Mouse (Mus musculus) thymus, postnatal 14 days (tissue): ENCODE data around the gene Retreg3.
A peak's percentile ranks its signal among the peaks of the same experiment; 100 is the strongest.
"Not testable (repeated sequence)": the region's sequence is repeated elsewhere in the genome, so short reads cannot be mapped to it uniquely, and the experiment has no call there.

Experiments
- DNase-seq: peaks from one replicate; pipeline ENCODE4 v3.0.0; 2021

Gene Retreg3

GRCm38 (mm10) chr11:101119761-101120544 is at the start of gene Retreg3, which contains the start of gene Tubg1:
Retreg3 (minus strand) TSS chr11:101119893.
Tubg1 (plus strand) TSS chr11:101119938.
- peak; percentile 99 for DNase-seq

DNA sequence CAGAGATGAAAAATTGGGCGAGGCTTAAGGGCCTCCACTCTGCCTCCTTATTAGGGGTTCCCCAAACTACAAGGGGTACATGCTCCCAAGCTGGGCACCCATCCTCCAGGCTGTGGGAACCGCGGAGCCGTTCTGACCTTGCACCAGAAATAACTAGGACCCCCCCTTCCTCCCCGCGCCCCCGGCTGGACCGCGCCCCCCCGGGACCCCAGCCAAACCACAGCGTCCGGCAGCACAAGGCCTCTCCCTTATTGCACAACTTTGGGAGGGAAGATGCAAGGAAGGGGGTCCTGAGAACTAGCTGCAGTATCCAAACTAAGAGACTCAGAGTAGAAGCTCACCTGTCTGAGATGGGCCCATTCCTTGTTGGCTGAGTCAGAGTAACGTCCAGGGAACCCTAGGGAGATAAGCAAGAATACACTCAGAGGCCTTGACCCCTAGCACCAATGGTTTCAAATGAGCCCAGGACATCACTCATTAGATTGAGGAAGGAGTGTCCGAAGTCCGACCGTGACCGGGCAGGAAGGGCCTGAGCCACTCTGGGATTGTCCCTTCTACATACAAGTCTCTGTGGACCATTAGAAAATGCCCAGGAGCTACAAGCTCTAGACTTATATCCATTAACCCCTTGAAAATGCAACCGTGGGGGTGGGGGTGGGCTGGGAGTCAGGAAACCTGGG is 48.7 kb upstream of the Retreg3 start:
- no peak for DNase-seq

DNA sequence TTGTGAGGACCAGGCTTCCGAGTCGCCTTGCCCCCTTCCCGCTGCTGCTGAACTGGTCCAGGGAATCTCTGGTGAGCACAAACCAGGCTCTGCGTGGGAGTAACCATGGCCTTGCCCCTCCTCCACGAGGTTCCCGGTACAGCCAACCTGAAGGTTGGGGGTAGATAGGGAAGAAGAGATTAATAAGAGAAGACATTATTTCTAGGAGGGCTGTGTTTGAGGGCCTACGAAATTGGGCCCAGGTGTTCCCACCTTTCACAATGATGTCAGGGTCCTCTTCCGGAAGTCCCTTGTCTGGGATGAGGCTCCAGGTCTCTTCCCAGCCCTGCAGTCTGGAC is 48.2 kb upstream of the Retreg3 start:
- DNase-seq, result no peak

DNA sequence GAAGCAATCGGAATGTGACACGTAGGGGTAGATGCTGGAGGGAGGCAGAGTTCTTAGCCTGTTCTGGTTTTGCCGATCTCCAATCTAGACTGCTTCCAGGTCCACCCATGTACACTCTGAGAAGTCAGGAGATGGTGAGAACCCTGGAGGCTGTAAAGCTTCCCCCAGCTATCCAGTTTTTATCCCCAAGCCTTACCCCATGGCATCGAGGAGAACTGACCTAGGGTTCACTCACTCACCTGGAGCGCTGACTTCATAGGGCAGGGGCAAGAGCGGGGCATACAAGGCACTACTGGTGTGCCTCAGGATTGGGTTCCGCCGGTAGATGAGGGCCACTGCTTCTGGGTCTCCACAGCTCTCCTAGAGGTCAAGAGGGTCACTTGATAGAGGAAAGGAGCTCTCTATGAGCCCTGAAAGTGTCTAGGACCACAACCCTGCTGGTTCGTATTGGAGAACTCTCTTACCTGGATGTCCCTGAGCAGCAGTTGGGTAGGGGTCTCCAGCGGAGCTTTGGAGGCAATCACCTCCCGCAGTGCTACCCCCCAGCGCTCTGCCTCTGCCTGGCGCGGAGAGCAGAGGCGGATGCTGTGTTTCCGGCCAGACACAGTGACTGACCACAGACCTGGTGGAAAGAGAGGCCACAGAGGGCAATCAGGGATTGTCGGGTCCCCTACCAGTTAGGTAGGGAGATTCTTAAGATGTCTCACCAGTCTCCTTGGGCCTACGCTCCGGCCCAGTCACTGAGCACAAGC is 47.7 kb upstream of the Retreg3 start:
- DNase-seq, result no peak

DNA sequence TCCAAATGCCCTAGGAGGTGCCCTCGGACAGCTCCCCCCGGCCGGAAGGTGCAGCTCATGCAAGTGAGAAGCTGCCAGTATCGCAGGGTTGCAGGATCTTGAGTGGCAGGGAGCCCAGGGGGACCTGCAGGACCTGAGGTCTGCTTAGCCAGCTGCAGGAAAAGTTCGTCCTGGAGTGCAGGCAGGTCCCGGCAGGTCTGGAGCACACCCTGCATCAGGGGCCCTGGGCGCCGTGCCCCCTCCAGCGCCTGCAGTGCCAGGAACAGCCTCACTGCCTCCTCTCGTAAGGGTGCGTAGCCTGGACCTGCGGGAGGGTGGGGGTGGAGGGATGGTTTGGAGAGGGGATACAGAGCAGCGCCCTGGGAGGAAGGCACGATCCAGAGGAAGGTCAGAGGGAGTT is 46.7 kb upstream of the Retreg3 start:
- DNase-seq, result no peak

- no peak for DNase-seq
Observed at GRCm38 (mm10) chr11:101164677-101165580, 45.2 kb upstream of the Retreg3 start.

DNA sequence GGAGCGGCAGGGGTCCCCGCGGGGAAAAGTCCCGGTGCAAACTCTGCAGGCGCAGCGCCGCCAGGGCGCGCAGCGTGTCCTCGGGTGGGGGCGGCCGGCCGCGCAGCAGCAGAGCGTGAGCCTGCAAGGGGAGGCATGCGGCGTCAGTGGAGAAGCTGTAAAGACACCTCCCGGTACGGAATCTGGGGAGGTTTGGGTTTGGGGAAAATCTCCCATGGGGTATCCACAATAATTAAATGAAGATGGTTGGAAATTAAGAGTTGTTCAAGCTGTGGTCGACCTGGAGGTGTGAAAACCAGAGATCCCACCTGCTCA is 44.6 kb upstream of the Retreg3 start:
- DNase-seq, result peak; percentile 56

- DNase-seq, result no peak
Observed at GRCm38 (mm10) chr11:101163476-101164350, 44.0 kb upstream of the Retreg3 start.

DNA sequence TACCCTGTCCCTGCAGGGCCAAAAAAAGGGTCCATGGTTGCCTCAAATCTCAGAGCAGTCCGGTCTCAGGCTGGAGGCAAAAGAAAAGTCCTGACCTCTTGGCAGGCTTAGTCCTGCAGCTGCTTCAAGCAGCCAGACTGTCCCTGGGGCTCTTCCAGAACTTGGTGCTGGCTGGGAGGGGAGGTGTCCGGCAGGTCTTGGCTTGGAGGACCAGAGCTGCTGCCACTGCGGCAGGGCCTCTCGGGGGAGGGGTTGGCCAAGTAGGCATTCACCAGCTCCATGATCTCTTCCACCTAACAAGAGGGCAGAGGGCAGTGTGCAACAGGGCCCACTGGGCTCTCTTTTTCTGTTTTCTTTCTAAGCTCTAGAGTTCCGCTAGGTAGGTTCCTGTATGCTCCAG is 43.1 kb upstream of the Retreg3 start:
- DNase-seq, result no peak

GRCm38 (mm10) chr11:101162301-101162700 is 42.6 kb upstream of the Retreg3 start:
- DNase-seq, result no peak

DNA sequence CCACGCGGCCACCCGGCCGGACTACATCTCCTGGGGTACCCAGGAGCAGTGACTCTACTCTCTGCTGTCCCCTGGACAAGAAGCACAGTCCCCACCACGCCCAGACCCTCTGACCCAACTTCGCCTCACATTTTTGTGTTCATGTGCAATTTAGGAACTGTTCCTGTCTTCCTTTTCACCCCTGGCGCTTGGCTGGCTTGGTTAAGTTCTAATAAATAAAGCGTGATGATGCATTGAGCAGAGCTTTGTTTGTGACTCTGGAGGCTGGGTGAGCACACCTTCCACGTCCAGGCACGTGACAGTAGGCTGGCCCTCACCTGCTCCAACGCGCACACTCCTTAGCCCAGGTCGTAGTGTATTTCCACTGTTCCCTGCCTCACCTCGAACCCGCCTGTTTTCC is 41.9 kb upstream of the Retreg3 start:
- no peak for DNase-seq

DNA sequence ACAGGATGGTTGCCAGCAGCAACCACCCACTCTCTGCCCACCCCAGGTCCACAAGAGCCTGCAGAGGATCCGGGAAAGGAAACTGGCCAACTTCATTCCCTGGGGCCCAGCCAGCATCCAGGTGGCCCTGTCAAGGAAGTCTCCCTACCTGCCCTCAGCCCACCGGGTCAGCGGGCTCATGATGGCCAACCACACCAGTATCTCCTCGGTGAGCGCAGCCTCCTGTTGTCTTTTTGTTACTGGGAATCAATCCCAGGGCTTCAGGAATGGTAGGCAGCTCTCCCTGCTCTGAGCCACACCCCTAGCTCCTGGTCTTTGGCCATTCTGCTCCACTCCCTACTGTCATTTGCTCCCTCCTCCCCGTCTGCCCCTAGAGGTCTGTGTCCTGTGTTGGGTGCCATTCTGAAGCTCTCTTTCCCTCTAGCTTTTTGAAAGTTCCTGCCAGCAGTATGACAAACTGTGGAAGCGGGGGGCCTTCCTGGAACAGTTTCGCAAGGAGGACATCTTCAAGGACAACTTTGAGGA is 41.4 kb upstream of the Retreg3 start:
- DNase-seq, result not testable (repeated sequence)

DNA sequence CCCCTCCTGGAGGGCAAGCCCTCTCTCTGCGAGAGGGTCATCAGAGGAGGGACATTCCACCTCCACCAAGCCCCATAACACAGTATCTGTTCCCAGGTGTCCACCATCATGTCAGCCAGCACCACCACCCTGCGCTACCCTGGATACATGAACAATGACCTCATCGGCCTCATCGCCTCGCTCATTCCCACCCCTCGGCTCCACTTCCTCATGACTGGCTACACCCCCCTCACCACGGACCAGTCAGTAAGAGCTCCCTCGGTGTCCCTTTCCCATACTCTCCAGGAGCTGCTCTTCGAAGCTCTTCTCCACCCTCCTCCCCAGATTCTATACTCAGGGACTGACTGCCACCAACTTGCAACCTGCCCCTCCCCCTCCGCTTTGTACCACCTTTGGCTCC is 40.5 kb upstream of the Retreg3 start:
- not testable (repeated sequence) for DNase-seq

GRCm38 (mm10) chr11:101155728-101156371 is 36.2 kb upstream of the Retreg3 start, which contains the start of gene Tubg2:
Tubg2 (plus strand) TSS chr11:101155907.
- DNase-seq, result peak; percentile 71

DNA sequence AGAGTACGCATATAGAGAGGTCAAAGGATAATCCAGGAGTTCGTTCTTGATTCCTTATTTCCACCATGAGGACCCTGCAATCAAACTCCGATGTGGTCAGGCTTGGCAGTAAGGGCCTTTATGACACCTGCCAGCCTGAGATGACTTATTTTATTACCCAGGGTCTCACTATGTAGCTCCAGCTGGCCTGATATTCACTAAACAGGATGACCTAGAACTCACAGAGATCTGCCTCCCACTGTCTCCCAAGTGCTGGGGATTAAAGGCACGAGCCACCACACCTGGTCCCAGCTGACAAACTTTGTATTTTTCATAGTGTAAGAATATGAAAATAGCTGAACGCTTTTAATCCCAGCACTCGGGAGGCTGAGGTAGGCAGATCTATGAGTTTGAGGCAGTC is 35.5 kb upstream of the Retreg3 start:
- DNase-seq, result no peak

DNA sequence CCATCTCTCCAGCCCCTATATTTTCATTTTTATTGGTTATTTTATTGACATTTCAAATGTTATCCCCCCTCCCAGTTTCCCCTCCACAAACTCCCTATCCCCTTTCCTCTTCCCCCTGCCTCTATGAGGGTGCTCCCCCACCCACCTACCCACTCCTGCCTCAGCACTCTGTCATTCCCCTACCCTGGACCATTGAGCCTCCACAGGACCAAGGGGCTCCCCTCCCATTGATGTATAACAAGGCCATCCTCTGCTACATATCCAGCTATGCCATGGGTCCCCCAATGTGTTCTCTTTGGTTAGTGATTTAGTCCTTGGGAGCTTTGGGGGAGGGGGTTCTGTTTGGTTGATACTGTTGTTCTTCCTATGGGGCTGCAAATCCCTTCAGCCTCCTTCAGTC is 35.0 kb upstream of the Retreg3 start:
- DNase-seq, result no peak

DNA sequence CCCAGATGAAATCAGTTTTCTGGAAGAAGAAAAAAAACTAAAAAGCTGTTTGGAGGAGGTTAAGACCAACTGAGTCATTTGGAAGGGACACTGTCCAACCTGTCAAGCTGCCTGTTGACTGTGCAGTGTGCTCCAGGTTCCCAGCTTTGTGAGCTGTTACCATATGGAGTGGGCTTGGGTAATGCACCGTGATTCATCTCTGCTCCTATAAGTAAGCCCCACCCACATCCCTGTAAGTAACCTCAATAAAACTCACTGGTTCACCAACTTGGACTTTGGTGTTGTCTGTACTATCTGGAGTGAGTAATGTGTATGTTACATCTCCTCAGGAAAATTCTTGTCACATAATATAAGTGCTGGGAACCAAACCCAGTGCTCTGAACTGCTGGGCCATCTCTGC is 33.1 kb upstream of the Retreg3 start:
- no peak for DNase-seq

DNA sequence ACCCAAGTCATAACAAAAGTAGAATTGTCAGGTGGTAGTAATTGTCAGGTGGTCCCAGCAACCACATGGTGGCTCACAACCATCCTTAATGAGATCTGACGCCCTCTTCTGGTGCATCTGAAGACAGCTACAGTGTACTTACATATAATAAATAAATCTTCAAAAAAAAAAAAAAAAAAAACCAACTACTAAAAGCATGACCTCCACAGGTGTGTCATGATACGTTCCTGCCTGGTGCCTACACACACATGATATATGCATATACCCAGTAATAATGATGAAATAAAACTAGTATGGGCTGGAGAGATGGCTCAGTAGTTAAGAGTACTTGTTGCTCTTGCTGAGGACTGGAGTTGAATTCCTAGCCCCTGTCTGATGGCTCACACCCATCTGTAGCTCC is 31.4 kb upstream of the Retreg3 start:
- DNase-seq, result no peak

DNA sequence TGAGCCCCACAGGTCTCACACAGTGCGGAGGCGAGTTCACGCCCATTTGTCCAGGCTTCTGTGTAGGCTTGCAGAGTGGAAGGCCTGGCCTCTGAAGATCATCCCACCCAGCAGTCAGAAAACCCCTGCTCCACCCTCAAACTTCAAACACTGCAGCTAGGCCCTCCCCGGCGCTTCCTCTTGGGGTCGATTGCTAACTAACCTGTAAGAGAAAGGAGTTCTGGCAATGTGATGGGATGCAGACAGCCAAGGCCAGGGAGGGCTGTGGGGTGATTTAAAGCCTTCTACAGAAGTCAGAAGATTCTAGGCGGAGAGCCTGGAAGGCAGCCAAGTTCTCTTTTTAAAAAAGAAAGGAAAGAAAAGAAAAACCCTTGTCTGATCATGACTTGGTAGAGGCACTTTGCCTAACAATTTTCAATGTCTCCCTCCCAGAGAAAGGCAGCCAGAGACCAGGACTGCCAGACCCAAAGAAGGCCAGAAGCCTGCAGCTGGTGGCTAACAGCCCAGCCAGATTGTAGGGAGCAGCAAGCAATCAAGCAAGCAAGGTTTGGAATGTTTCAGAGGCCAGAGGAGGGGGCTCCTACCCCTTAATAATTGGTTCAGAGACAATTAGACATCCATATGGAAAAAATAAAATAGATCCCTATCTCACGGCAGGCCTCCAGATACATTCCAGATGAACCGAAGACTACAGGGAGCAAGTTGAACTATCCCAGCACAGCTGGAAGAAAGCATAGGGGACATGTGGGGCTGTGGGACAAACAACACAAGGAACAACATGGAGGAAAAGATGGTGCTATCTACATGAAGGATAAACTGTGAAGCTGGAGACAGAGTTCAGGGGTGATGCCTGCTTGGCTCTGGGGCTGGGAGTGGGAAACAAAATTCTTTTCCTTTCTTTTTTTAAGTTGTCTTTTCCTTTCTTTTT is 29.7 kb upstream of the Retreg3 start:
- no peak for DNase-seq

DNA sequence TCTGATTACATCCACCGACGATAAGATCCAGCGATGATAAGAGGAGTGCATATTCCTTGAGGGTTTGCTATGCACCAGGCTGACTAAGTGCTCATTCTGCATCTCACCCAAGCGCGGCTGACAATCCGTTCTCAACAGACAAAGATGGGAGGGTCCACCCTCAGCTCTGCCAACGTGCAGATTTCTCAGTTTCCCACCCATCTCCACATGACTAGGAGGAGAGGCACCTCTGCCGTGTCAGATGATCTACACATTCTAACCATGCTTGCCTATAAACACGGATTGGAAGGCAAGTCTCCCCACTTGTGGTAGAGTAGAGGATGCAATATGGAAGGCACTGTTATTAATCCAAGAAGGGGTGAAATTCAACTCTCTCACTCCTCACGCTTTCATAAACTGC is 29.1 kb upstream of the Retreg3 start:
- no peak for DNase-seq
